ENCODE assay signal across 9 mouse cellular contexts in genomic region chr11:117130068-117130467, GRCm38 (mm10). TPM values are rescaled to one million over a fixed set of nuclear protein-coding genes. Genes with fewer than 3 reads are reported as not detected.
DNase-seq lines count a peak whose midpoint lies in the region; ATAC-seq lines count a peak whose summit lies in the region.
"Had no signal": no experiment of that assay in that cellular context is flagged by ENCODE, and none has a peak within 500 bp of the region (broad histone marks: within the 10 kb centered on the region; RNA-seq: fewer than 3 reads in every experiment).

No protein-coding gene starts in this region.

- no peaks in the 10 kb centered on the region for H3K27me3 ChIP-seq in kidney, embryonic 14.5 days (ENCODE audit: control insufficient read depth, insufficient read depth, low read length)
- H3K27me3 ChIP-seq in embryonic facial prominence, embryonic 10.5 days (replicated peaks; ENCODE audit: low read depth, poor library complexity, severe bottlenecking) = no peaks in the 10 kb centered on the region
- no peaks in the 10 kb centered on the region for H3K27me3 ChIP-seq in embryonic facial prominence, embryonic 14.5 days (replicated peaks; ENCODE audit: control insufficient read depth, insufficient read depth, low read length)

- H3K36me3 ChIP-seq in kidney, embryonic 14.5 days (ENCODE audit: control insufficient read depth, insufficient read depth, low read length) = no peaks in the 10 kb centered on the region; the same call in 1 of the 2 replicates
- H3K36me3 ChIP-seq in embryonic facial prominence, embryonic 10.5 days (replicated peaks) = peaks cover 25% of the 10 kb centered on the region
- no peaks in the 10 kb centered on the region; the same call in 1 of the 2 replicates for H3K36me3 ChIP-seq in embryonic facial prominence, embryonic 14.5 days (ENCODE audit: control insufficient read depth, insufficient read depth, low read length)

- H3K27ac ChIP-seq in kidney, embryonic 14.5 days (ENCODE audit: low read depth, low read length) = peak overlapping the region; percentile 18; the same call in 1 of the 2 replicates
- peak overlapping the region; percentile 73 for H3K27ac ChIP-seq in embryonic facial prominence, embryonic 10.5 days (replicated peaks)
- peak overlapping the region; percentile 66 for H3K27ac ChIP-seq in embryonic facial prominence, embryonic 14.5 days (replicated peaks; ENCODE audit: low read depth, low read length)

- no peak overlapping the region for H3K4me2 ChIP-seq in kidney, embryonic 14.5 days (replicated peaks; ENCODE audit: low read depth, low read length)
- no peak overlapping the region for H3K4me2 ChIP-seq in embryonic facial prominence, embryonic 14.5 days (ENCODE audit: low read depth, low read length)

- no peak for DNase-seq in kidney, postnatal 36 days
- DNase-seq in embryonic facial prominence, embryonic 10.5 days (ENCODE audit: low spot score) = no peak
- DNase-seq in embryonic facial prominence, embryonic 14.5 days (ENCODE audit: low spot score) = no peak
- DNase-seq in lung, postnatal 10 days = peak; percentile 54
- no peak for DNase-seq in Muller cell, postnatal 12 days (ENCODE audit: inconsistent ontology term)
- no peak for DNase-seq in thymus, postnatal 36 days
- DNase-seq: adrenal gland, adult 8-10 months; forebrain, postnatal 0 days had no signal

- H3K4me3 ChIP-seq in kidney, embryonic 14.5 days (ENCODE audit: low read length) = no peak overlapping the region
- H3K4me3 ChIP-seq in embryonic facial prominence, embryonic 10.5 days = no peak overlapping the region
- H3K4me3 ChIP-seq in embryonic facial prominence, embryonic 14.5 days (ENCODE audit: low read depth, low read length) = no peak overlapping the region

- H3K4me1 ChIP-seq in kidney, embryonic 14.5 days (ENCODE audit: control insufficient read depth, insufficient read depth, low read length) = peaks cover 39% of the 10 kb centered on the region
- H3K4me1 ChIP-seq in embryonic facial prominence, embryonic 10.5 days = peaks cover 51% of the 10 kb centered on the region
- H3K4me1 ChIP-seq in embryonic facial prominence, embryonic 14.5 days (ENCODE audit: control insufficient read depth, insufficient read depth, low read length) = peaks cover 48% of the 10 kb centered on the region

- no peaks in the 10 kb centered on the region for H3K9me3 ChIP-seq in kidney, embryonic 14.5 days (ENCODE audit: control insufficient read depth, low read length)
- no peaks in the 10 kb centered on the region for H3K9me3 ChIP-seq in embryonic facial prominence, embryonic 10.5 days
- no peaks in the 10 kb centered on the region for H3K9me3 ChIP-seq in embryonic facial prominence, embryonic 14.5 days (ENCODE audit: control insufficient read depth, low read length)

- ATAC-seq in kidney, embryonic 14.5 days (ENCODE audit: low FRiP score, low TSS enrichment) = no peak
- no peak for ATAC-seq in embryonic facial prominence, embryonic 14.5 days (ENCODE audit: low read depth)

- 72% methylated on average over 8 of the region's 8 CpGs for WGBS in kidney, embryonic 14.5 days
- WGBS in embryonic facial prominence, embryonic 10.5 days = 60% methylated on average over 8 of the region's 8 CpGs
- WGBS in embryonic facial prominence, embryonic 14.5 days = 65% methylated on average over 8 of the region's 8 CpGs

- H3K9ac ChIP-seq in kidney, embryonic 14.5 days (ENCODE audit: low read depth, low read length) = no peak overlapping the region
- H3K9ac ChIP-seq in embryonic facial prominence, embryonic 14.5 days (ENCODE audit: low read depth, low read length) = no peak overlapping the region
- H3K9ac ChIP-seq: forebrain, postnatal 0 days had no signal

RNA-seq across cellular contexts. Expression of gene Sec14l1, which starts 15.1 kb away (rescaled TPM):
- polyA plus RNA-seq in kidney, embryonic 14.5 days (2014; fragmentation: Nextera tagmentation; extraction: Ambion mirVana) = 30.2 and 36.5 TPM in 2 replicates
- 50.6 and 51.8 TPM in 2 replicates for polyA plus RNA-seq in embryonic facial prominence, embryonic 10.5 days (2016; fragmentation: Nextera tagmentation; extraction: Ambion mirVana)
- polyA plus RNA-seq in embryonic facial prominence, embryonic 14.5 days (2014; fragmentation: Nextera tagmentation; extraction: Ambion mirVana) = 43.8 and 45.4 TPM in 2 replicates

Comparison
In these comparisons a context has a peak if more than half of its experiments do, and no peak if none do; other contexts are left out.
1. H3K27ac ChIP-seq: peak in every context shown above with its lines; median percentile 73 in embryonic facial prominence, embryonic 10.5 days; 66 in embryonic facial prominence, embryonic 14.5 days; 18 in kidney, embryonic 14.5 days.